In the genomic region with DNA sequence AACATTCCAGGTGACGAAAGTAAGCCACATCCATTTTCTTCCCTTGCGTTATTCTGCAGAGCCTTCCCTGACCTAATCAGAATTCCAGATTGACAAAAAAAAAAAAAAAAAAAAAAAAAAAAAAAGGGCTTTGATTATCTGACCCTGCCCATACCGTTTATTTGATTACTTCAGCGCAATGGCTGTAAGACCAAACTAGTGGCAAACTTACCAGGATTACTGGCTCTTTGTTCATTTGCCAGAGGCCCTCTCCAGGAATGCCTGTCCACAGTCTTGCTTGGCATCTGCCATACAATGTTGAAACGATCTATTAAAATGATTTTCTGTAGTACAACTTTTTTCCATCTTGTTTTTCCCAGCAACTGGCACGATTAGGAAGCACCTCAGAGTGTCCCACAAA, we compare ENCODE assay signal across 23 mouse cellular contexts.
DNase-seq lines count a peak whose midpoint lies in the region; ATAC-seq lines count a peak whose summit lies in the region.
"Had no signal": no experiment of that assay in that cellular context is flagged by ENCODE, and none has a peak within 500 bp of the region (broad histone marks: within the 10 kb centered on the region; RNA-seq: fewer than 3 reads in every experiment).

No protein-coding gene starts in this region.

- no peaks in the 10 kb centered on the region for H3K36me3 ChIP-seq in forebrain, embryonic 13.5 days (ENCODE audit: poor library complexity, severe bottlenecking)
- no peaks in the 10 kb centered on the region for H3K36me3 ChIP-seq in forebrain, embryonic 16.5 days (ENCODE audit: control insufficient read depth, insufficient read depth)
- H3K36me3 ChIP-seq in midbrain, embryonic 11.5 days (ENCODE audit: control insufficient read depth, insufficient read depth, low read length), result no peaks in the 10 kb centered on the region
- H3K36me3 ChIP-seq in midbrain, embryonic 15.5 days (replicated peaks), result no peaks in the 10 kb centered on the region
- no peaks in the 10 kb centered on the region for H3K36me3 ChIP-seq in embryonic facial prominence, embryonic 10.5 days (replicated peaks)
- no peaks in the 10 kb centered on the region for H3K36me3 ChIP-seq in limb, embryonic 10.5 days
- H3K36me3 ChIP-seq: heart, embryonic 13.5 days; limb, embryonic 15.5 days had no signal

- no peak overlapping the region for H3K27ac ChIP-seq in forebrain, embryonic 13.5 days
- H3K27ac ChIP-seq in forebrain, embryonic 16.5 days (ENCODE audit: low read length), result no peak overlapping the region
- no peak overlapping the region for H3K27ac ChIP-seq in midbrain, embryonic 11.5 days (ENCODE audit: low read depth, low read length)
- no peak overlapping the region for H3K27ac ChIP-seq in midbrain, embryonic 15.5 days
- peak overlapping the region; percentile 74; the same call in 1 of the 2 replicates for H3K27ac ChIP-seq in embryonic facial prominence, embryonic 10.5 days (replicated peaks)
- peak overlapping the region; percentile 56; the same call in 1 of the 2 replicates for H3K27ac ChIP-seq in limb, embryonic 10.5 days
- H3K27ac ChIP-seq: heart, embryonic 13.5 days; limb, embryonic 15.5 days; liver, embryonic 14.5 days had no signal

- 36% methylated on average over 6 of the region's 6 CpGs for WGBS in forebrain, embryonic 13.5 days
- 32% methylated on average over 6 of the region's 6 CpGs for WGBS in forebrain, embryonic 16.5 days
- 60% methylated on average over 6 of the region's 6 CpGs for WGBS in midbrain, embryonic 11.5 days
- WGBS in midbrain, embryonic 15.5 days, result 51% methylated on average over 6 of the region's 6 CpGs
- 48% methylated on average over 6 of the region's 6 CpGs for WGBS in embryonic facial prominence, embryonic 10.5 days
- 64% methylated on average over 6 of the region's 6 CpGs for WGBS in limb, embryonic 10.5 days

- peaks cover 26% of the 10 kb centered on the region for H3K4me1 ChIP-seq in forebrain, embryonic 13.5 days
- peaks cover 10% of the 10 kb centered on the region; the same call in 1 of the 2 replicates for H3K4me1 ChIP-seq in forebrain, embryonic 16.5 days (replicated peaks; ENCODE audit: control insufficient read depth, insufficient read depth, low read length)
- no peaks in the 10 kb centered on the region; the same call in 1 of the 2 replicates for H3K4me1 ChIP-seq in midbrain, embryonic 11.5 days (ENCODE audit: control insufficient read depth, insufficient read depth, low read length)
- H3K4me1 ChIP-seq in midbrain, embryonic 15.5 days, result peaks cover 19% of the 10 kb centered on the region
- H3K4me1 ChIP-seq in embryonic facial prominence, embryonic 10.5 days, result peaks cover 24% of the 10 kb centered on the region
- H3K4me1 ChIP-seq in limb, embryonic 10.5 days, result peaks cover 30% of the 10 kb centered on the region

- ATAC-seq in forebrain, embryonic 13.5 days, result no peak
- no peak for ATAC-seq in forebrain, embryonic 16.5 days
- no peak for ATAC-seq in midbrain, embryonic 11.5 days (ENCODE audit: low FRiP score)
- no peak for ATAC-seq in midbrain, embryonic 15.5 days (replicated peaks)
- ATAC-seq: activated CD4-positive, CD25-positive, alpha-beta regulatory T cell, adult 4 months had no signal

- H3K4me2 ChIP-seq in forebrain, embryonic 13.5 days, result 0 out of 2 replicates have a peak overlapping the region, but pooled peaks have one; percentile 14
- no peak overlapping the region for H3K4me2 ChIP-seq in forebrain, embryonic 16.5 days (ENCODE audit: low read length)
- H3K4me2 ChIP-seq in midbrain, embryonic 11.5 days, result no peak overlapping the region
- no peak overlapping the region for H3K4me2 ChIP-seq in midbrain, embryonic 15.5 days
- H3K4me2 ChIP-seq: limb, embryonic 15.5 days had no signal

- H3K27me3 ChIP-seq in forebrain, embryonic 13.5 days, result no peaks in the 10 kb centered on the region
- no peaks in the 10 kb centered on the region for H3K27me3 ChIP-seq in forebrain, embryonic 16.5 days (replicated peaks; ENCODE audit: control insufficient read depth, insufficient read depth, low read length)
- no peaks in the 10 kb centered on the region for H3K27me3 ChIP-seq in midbrain, embryonic 11.5 days (ENCODE audit: control insufficient read depth, insufficient read depth, low read length)
- H3K27me3 ChIP-seq in midbrain, embryonic 15.5 days (replicated peaks), result no peaks in the 10 kb centered on the region
- no peaks in the 10 kb centered on the region for H3K27me3 ChIP-seq in embryonic facial prominence, embryonic 10.5 days (replicated peaks; ENCODE audit: low read depth, poor library complexity, severe bottlenecking)
- H3K27me3 ChIP-seq in limb, embryonic 10.5 days (ENCODE audit: low read depth, poor library complexity, severe bottlenecking), result no peaks in the 10 kb centered on the region
- H3K27me3 ChIP-seq: CH12.LX; heart, embryonic 13.5 days; limb, embryonic 15.5 days had no signal

- no peak overlapping the region for H3K9ac ChIP-seq in forebrain, embryonic 13.5 days
- H3K9ac ChIP-seq in forebrain, embryonic 16.5 days (replicated peaks; ENCODE audit: low read depth, low read length), result no peak overlapping the region
- H3K9ac ChIP-seq in midbrain, embryonic 11.5 days (ENCODE audit: low read length), result no peak overlapping the region
- H3K9ac ChIP-seq in midbrain, embryonic 15.5 days, result no peak overlapping the region
- H3K9ac ChIP-seq: heart, embryonic 13.5 days; limb, embryonic 15.5 days; liver, embryonic 14.5 days; lung, embryonic 14.5 days had no signal

- DNase-seq in midbrain, embryonic 11.5 days (ENCODE audit: low spot score, missing footprints), result peak; percentile 90
- peak; percentile 11 for DNase-seq in embryonic facial prominence, embryonic 10.5 days (ENCODE audit: low spot score)
- DNase-seq in limb, embryonic 10.5 days (ENCODE audit: low spot score), result no peak
- no peak for DNase-seq in urinary bladder, postnatal 25 days (ENCODE audit: low spot score)
- DNase-seq in spleen, postnatal 36 days (ENCODE audit: low spot score in 2 of 2), result no peak
- DNase-seq: adrenal gland, adult 8-10 months; B cell, adult 2 months; cerebellum, adult 8-10 months; cerebellum, postnatal 36 days; gastrocnemius, postnatal 10 days; heart, adult 11 months; heart, postnatal 14 days; kidney, postnatal 10 days; lung, embryonic 14.5 days; right cerebral cortex, postnatal 14 days had no signal

- no peaks in the 10 kb centered on the region for H3K9me3 ChIP-seq in forebrain, embryonic 13.5 days (replicated peaks)
- H3K9me3 ChIP-seq in forebrain, embryonic 16.5 days (ENCODE audit: control insufficient read depth, low read length), result no peaks in the 10 kb centered on the region
- H3K9me3 ChIP-seq in midbrain, embryonic 11.5 days (ENCODE audit: control insufficient read depth, low read length), result no peaks in the 10 kb centered on the region
- no peaks in the 10 kb centered on the region for H3K9me3 ChIP-seq in midbrain, embryonic 15.5 days
- no peaks in the 10 kb centered on the region for H3K9me3 ChIP-seq in embryonic facial prominence, embryonic 10.5 days
- H3K9me3 ChIP-seq in limb, embryonic 10.5 days (replicated peaks), result no peaks in the 10 kb centered on the region
- H3K9me3 ChIP-seq: heart, embryonic 13.5 days; limb, embryonic 15.5 days had no signal

- no peak overlapping the region for H3K4me3 ChIP-seq in forebrain, embryonic 13.5 days
- H3K4me3 ChIP-seq in forebrain, embryonic 16.5 days (replicated peaks; ENCODE audit: low read length), result no peak overlapping the region
- H3K4me3 ChIP-seq in midbrain, embryonic 11.5 days (ENCODE audit: low read depth, low read length), result no peak overlapping the region
- H3K4me3 ChIP-seq in midbrain, embryonic 15.5 days, result no peak overlapping the region
- no peak overlapping the region for H3K4me3 ChIP-seq in embryonic facial prominence, embryonic 10.5 days
- no peak overlapping the region for H3K4me3 ChIP-seq in limb, embryonic 10.5 days
- H3K4me3 ChIP-seq: heart, embryonic 13.5 days; limb, embryonic 15.5 days had no signal

Comparison
In these comparisons a context has a peak if more than half of its experiments do, and no peak if none do; other contexts are left out.
1. H3K27ac ChIP-seq: peak in embryonic facial prominence, embryonic 10.5 days (single experiment) and limb, embryonic 10.5 days (single experiment); none in forebrain, embryonic 13.5 days (single experiment), forebrain, embryonic 16.5 days (single experiment), midbrain, embryonic 11.5 days (single experiment) and midbrain, embryonic 15.5 days (single experiment).
2. DNase-seq: peak in midbrain, embryonic 11.5 days (single experiment) and embryonic facial prominence, embryonic 10.5 days (single experiment); none in limb, embryonic 10.5 days (single experiment), urinary bladder, postnatal 25 days (single experiment) and spleen, postnatal 36 days (0 of 2).